Mouse (Mus musculus): ENCODE data around the gene Duxbl2. TPM values are rescaled to one million over a fixed set of nuclear protein-coding genes. Genes with fewer than 3 reads are reported as not detected.
"Not testable (repeated sequence)": the region's sequence is repeated elsewhere in the genome, so short reads cannot be mapped to it uniquely, and the experiment has no call there.

Gene Duxbl2
- total RNA-seq (2021): 1 to 10 TPM; 2.1 to 2.2 TPM
- long read RNA-seq, experiment 1: 0 reads
- long read RNA-seq, experiment 2, partial matches to known transcripts: 0 of 1 reads
- long read RNA-seq, experiment 2, other reads (novel, unspliced or antisense): 1 of 1 reads

- DNase-seq: not testable (repeated sequence)
These were observed at the start of gene Duxbl2 for GRCm38 (mm10) chr14:26118150-26118549. Duxbl2 (plus strand) TSS chr14:26118349.

DNA sequence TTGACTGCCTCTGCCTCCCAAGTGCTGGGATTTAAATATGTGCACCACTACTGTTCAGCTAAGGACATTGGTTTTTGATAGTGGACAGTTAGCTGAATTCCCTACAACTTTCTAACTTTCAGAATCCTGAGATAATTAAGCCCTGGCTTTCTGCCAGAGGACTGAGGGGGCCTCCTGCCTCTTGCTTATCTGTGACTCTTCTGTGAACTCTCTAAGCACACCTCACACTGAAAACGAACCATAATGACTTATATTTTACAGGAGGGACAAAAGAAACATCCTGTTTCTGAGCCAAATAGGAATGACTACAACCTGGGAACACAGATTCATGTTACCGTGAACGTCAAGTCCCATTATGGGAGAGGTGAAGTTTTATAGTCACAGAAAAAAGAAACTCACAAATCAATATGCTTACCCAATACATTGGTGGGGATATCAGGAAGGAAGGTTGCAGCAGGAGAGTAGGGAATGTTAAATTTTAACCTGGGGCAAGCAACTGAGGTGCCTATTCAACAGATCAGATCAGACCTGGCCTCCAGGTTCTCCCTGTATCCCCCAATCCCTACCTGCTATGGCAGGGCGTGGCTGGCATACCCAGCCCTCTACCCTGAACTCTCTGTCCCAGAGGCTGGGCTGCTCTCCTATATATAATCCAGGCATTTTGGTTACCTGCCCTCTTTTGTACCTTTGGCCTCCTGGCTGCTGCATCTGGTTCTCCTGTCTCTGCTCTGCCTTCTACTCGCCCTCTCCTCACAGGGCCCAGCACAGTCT is 41.3 kb upstream of the Duxbl2 start:
- not testable (repeated sequence) for DNase-seq

DNA sequence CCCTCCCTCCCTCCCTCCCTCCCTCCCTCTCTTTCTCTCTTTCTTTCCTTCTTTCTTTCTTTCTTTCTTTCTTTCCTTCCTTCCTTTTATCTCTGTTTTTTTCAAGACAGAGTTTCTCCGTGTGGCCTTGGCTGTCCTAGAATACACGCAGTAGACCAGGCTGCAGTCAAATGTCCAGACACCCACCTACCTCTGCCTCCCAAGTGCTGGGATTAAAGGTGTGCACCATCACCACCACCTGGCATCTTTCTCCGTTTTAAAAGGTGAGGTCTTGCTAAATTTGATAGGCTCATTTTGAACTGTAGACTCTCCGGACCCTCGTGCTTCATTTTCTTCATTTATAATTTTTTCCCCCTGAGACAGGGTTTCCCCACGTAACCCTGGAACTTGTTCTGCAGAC is 36.9 kb upstream of the Duxbl2 start, which contains the start of gene Cphx2:
Cphx2 (plus strand) TSS at position 301 of the 400 bp plus-strand sequence.
- not testable (repeated sequence) for DNase-seq

DNA sequence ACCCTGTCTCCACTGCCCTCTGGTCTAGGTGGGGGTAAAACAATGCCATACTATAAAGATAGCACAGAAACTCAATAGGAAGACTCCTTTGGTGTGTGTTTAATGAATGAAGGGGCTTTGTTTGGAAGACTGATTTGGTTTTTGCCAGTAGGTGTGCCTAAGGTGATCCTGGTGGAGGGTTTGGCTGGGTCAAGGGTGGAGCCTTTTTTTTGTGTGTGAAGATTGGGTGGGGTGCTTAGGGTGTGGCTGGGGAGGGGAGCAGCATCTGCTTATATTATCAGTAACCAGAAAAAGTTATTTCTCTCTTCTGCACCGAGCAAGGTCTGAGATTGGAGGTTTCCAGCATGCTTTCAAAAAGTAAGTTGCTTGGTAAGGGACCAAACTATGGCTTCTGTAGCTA is 36.2 kb upstream of the Duxbl2 start, which contains the start of gene Cphx3:
Cphx3 (plus strand) TSS at position 301 of the 400 bp plus-strand sequence.
- not testable (repeated sequence) for DNase-seq

DNA sequence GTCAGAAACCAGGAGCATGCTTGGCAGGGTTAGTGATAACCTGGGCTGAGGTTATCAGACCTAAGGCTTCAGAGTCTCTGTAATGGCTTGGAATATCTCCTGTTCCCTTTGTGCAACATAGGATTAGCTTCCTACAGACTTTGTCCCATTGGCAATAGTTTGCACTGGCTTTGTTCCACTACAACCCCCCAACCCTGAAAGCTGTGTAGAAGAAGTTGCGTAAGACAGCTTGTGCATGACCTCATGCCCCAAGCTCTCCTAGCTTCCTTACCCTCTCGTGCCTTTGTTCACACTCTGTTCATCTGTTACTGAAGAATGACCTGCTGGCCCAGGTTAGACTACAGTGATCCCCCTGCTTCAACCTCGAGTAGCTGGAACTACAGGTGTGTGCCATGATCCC is 20.5 kb upstream of the Duxbl2 start:
- not testable (repeated sequence) for DNase-seq

DNA sequence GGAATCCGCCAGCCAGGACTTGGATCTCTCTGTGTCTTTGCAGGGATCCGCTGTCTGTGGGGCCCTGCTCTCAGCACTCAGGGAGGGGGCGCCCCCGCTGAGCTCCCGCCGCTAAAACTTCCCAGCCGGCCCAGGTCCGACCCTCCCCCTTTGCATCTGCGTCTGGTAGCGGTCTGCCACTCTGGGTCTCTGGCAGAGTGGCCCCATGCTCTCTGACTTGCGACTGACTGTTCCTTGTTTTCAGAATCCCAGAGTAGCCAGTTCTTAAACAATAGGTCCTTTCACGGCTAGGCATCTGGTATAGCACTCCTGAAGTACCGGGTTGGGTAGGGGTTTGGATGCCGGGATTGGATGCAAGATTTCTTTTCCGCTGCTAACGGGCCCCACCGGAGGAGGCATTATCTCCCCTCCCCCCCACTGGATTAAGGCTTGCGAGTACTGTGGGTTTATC is 426 bp downstream of the Duxbl2 start:
- not testable (repeated sequence) for DNase-seq

GRCm38 (mm10) chr14:26119095-26119494 is 946 bp downstream of the Duxbl2 start:
- DNase-seq: not testable (repeated sequence)

DNA sequence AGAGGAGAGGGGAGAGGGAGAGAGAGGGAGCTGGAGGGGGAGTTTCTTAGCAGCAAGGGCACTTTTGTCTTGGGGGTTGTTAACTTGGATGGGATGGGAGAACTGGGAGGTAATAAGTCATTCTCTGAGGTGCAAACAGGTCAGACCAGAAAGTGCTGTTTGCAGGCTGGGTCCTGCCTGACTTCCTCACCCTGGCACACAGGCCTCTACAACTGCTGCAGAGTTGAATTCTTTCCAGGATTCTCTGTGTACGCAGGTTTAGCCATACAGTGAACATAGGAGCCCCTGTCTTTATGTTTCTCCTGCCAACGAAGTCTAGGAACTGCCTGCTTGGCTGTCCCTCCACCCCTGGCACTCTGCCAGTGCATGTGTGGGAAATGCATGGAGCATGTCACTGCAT is 28.9 kb downstream of the Duxbl2 start:
- DNase-seq: not testable (repeated sequence)

DNA sequence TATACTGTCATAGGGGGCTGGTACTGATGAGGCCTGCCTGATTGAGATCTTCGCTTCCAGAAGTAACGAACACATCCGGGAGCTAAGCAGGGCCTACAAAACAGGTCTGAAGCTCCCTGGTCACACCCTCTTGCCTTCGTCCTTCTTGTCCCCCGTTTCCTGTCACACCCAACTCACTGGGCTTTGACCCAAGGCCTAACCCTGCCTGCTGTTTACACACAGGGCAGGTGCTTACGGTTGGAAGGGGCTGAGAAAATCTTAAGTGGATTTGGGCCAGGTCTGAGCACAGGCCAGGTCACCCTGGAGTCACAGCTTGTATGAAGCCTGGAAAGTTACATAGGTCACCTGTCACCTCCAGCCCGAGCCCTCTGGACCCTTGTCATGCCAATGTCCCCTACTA is 37.9 kb downstream of the Duxbl2 start:
- DNase-seq: not testable (repeated sequence)

GRCm38 (mm10) chr14:26161156-26161555 is 43.0 kb downstream of the Duxbl2 start:
- DNase-seq: not testable (repeated sequence)

GRCm38 (mm10) chr14:26162423-26162822 is 44.3 kb downstream of the Duxbl2 start:
- not testable (repeated sequence) for DNase-seq

DNA sequence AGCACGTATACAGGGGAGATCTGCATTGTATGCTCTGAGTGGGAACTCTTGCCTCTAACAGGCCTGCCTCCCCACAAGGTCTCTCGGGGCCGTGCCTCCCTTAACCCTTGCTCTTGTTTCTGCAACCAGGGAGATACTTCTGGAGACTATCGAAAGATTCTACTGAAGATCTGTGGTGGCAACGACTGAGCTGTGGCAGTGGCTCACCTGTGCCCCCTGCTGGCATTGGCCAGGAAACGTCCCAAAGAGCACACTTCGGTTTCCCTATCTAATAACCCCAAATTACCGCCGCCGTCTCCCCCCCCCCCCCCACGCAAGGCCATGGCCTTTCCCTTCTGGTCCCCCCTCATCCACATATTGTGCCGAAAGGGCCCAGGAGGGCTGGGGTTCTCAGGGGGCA is 47.1 kb downstream of the Duxbl2 start:
- not testable (repeated sequence) for DNase-seq

DNA sequence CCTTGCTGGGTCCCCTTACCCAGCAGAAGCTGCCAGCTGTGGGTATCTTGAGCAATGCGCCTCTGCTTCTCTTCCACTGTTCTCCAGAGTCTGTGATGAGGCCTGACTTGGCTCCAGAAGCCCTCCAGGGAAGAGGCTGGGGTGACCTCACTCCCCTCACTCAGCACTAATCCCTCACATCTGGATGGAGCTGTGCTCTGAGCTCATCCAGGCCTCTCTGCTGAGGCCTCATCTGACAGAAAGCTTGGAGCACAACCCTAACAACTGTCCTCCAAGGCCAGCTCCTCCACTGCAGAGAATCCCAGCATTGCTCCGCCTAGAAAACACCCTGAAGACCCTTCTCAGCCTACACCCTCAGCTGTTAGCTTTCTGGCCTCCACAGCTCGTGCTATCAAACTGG is 55.8 kb downstream of the Duxbl2 start:
- DNase-seq: not testable (repeated sequence)

DNA sequence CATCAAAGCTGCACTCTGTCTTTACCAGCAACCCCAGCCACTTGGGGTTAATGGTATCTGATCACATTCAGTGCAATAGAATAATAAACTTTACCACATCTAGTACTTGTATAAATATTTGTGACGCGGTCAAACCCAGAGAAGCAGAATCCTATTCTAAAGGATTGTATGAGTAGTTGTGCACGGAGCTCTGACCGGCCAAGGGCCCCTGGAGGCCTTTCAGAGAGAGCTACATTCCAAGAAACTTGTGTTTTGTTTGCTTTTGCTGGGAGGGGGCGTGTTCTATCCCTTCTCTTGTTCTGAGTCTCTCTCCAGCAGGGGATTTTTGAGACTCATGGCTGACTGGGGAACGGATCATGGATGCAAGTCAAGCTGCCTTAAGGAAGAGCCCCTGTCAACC is 56.9 kb downstream of the Duxbl2 start:
- not testable (repeated sequence) for DNase-seq

Other genes starting within 250 kb of the Duxbl2 start
- 1 to 10 TPM; 2.5 to 6.4 TPM for gene Plac9a, start 215.2 kb upstream of the Duxbl2 start, total RNA-seq (2021)
- gene Tmem254a, start 190.7 kb upstream of the Duxbl2 start, total RNA-seq (2021): 1 to 10 TPM; 2.5 to 3.1 TPM
- gene Cphx1, start 180.0 kb upstream of the Duxbl2 start, total RNA-seq (2021): not detected
- gene Duxbl1, start 139.8 kb upstream of the Duxbl2 start, total RNA-seq (2021): under 1 TPM; 0.52 to 0.75 TPM
- gene Gm9780, start 75.6 kb upstream of the Duxbl2 start, total RNA-seq (2021): 10 to 100 TPM; 22.1 to 34.3 TPM
- 10 to 100 TPM; 17.5 to 18.6 TPM for gene Tmem254c, start 51.0 kb upstream of the Duxbl2 start, total RNA-seq (2021)
- gene Cphx2, start 36.8 kb upstream of the Duxbl2 start, total RNA-seq (2021): not detected
- gene Cphx3, start 36.1 kb upstream of the Duxbl2 start, total RNA-seq (2021): not detected
- 10 to 100 TPM; 77.9 to 90.8 TPM for gene Plac9b, start 64.1 kb downstream of the Duxbl2 start, total RNA-seq (2021)
- gene Tmem254b, start 88.7 kb downstream of the Duxbl2 start, total RNA-seq (2021): 1 to 10 TPM; 3.7 to 4.0 TPM
- 1 to 10 TPM in 1 of 2 experiments, under 1 TPM in 1; 0.85 to 3.1 TPM for gene Duxbl3, start 139.6 kb downstream of the Duxbl2 start, total RNA-seq (2021)

Data from gastrocnemius, postnatal 10 days (tissue).